Mouse (Mus musculus) liver, adult 2 months (tissue): ENCODE data around the gene Msmp. TPM values are rescaled to one million over a fixed set of nuclear protein-coding genes. Genes with fewer than 3 reads are reported as not detected.

Experiments used
- DNase-seq: peaks from one replicate; pipeline ENCODE4 v3.0.0-alpha.2; 2011; ENCODE audit warnings: low read depth, low spot score; ENCODE audit errors: extremely low read depth
- H3K27ac ChIP-seq: fragments of 200-500 bp; replicated peaks from 2 replicates; pipeline ENCODE4 v1.5.1; 2012; ENCODE audit warnings: low read depth, mild to moderate bottlenecking, control low read depth, inconsistent platforms, low read length; ENCODE audit not compliant: insufficient read depth
- H3K27me3 ChIP-seq: fragments of 200-500 bp; 2 replicates; pipeline ENCODE4 v1.6.1; 2012; ENCODE audit warnings: mild to moderate bottlenecking, moderate library complexity, low read length, inconsistent platforms; ENCODE audit not compliant: control insufficient read depth, insufficient read depth
- H3K36me3 ChIP-seq: fragments of 200-500 bp; 2 replicates; pipeline ENCODE4 v1.6.1; 2012; ENCODE audit warnings: low read length, inconsistent platforms; ENCODE audit not compliant: control insufficient read depth, insufficient read depth
- H3K4me1 ChIP-seq: fragments of 200-500 bp; 2 replicates; pipeline ENCODE4 v1.6.1; 2011; ENCODE audit warnings: low read length; ENCODE audit not compliant: control insufficient read depth, insufficient read depth
- H3K4me3 ChIP-seq: fragments of 200-500 bp; 2 replicates; pipeline ENCODE4 v1.5.1; 2011; ENCODE audit warnings: low read depth, mild to moderate bottlenecking, control low read depth, low read length, moderate library complexity; ENCODE audit not compliant: insufficient read depth
- H3K79me2 ChIP-seq: fragments of 200-500 bp; 2 replicates; pipeline ENCODE4 v1.6.1; 2012; ENCODE audit warnings: inconsistent platforms, mild to moderate bottlenecking, low read length, moderate library complexity; ENCODE audit not compliant: control insufficient read depth, insufficient read depth
- H3K9ac ChIP-seq: fragments of 200-500 bp; 2 replicates; pipeline ENCODE4 v1.6.1; 2012; ENCODE audit warnings: low read depth, mild to moderate bottlenecking, control low read depth, inconsistent platforms, low read length
- CTCF ChIP-seq: fragments of 200-500 bp; IDR thresholded peaks from 2 replicates; pipeline ENCODE4 v1.5.1; 2011; ENCODE audit warnings: low read depth, low read length, control low read depth
- POLR2A ChIP-seq: fragments of 200-500 bp; IDR thresholded peaks from 2 replicates; pipeline ENCODE4 v1.6.1; 2011; ENCODE audit warnings: low read length, control low read depth; ENCODE audit not compliant: insufficient read depth; ENCODE audit errors: extremely low read depth
- WGBS: fragments of 180-500 bp; shearing (Covaris S2); methylation state at CpG from one replicate; pipeline ENCODE4 v1.1.7; 2018; 5-methylcytosine and 5-hydroxymethylcytosine counted together
- polyA plus RNA-seq: library from polyadenylated mRNA; depleted of rRNA; stranded (reverse); fragments of >200 nt; gene quantifications from 2 replicates; pipeline ENCODE4 v1.2.3, GENCODE M21; 2012; rRNA removed
- total RNA-seq: library from RNA; depleted of rRNA; stranded (reverse); fragments of >200 nt; gene quantifications from 2 replicates; pipeline ENCODE4 v1.2.3, GENCODE M21; 2014; rRNA removed

The Msmp gene
- total RNA-seq = not detected in 2 replicates
- not detected in 2 replicates for polyA plus RNA-seq

DNA sequence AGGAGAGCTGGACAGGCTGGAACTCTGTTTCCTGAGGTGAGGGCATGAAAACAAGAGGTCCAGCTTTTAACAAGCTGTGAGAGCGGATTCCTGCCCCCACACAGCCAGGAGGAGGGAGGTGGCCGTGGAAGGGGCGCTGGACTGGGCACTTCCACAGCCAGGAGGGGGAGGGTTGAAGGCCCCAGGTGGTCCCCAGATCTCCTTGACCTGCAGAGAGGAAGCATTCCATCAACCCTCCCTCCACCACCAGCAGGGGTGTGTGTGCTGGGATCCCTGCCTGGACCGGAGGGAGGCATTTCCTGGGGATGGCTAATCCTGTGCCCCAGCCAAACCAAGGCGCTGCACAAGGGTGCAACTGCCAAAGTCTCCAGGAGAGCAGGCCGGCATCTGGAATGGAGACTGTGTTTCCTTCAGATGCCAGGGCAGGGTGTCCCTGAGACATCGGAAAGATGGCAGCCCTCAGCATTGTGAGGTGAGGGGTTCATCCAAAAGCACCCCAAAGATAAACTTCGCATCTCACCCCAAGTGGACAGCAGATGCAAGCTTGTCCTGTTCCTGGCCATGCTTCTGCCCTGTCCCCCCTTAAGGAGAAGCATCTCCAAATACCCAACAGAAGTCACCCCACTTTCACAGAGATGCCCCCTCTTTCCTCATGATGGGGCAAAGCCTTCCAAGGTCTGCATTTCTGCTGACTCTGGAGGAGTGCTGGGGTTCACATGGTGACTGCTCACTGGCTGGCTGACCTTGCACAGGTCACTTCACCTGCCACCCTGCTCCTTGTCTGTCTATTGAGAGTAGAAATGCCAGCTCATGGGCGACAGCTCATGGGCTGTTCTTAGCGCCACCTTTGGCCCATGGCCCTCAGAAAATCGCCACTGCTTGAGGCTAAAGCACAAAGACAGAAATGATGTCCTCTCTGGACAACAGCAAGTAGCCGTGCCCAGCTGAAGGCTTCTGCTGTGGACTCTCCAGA, at the start of gene Msmp:
Gene Msmp (minus strand): TSS at position 51 of the 973 bp plus-strand sequence.
- no peak for DNase-seq
- Histone ChIP-seq H3K27ac (0 out of 2 replicates have a peak within 1 kb of the TSS, but pooled peaks have one; percentile 8), H3K79me2 (no peaks in the 10 kb centered on the region), H3K36me3 (peaks cover 13% of the 10 kb centered on the region; the same call in 1 of the 2 replicates), H3K9ac (no peak within 1 kb of the TSS), H3K27me3 (no peaks in the 10 kb centered on the region), H3K4me1 (0 out of 2 replicates have a peak, but pooled peaks cover 3% of the 10 kb centered on the region), H3K4me3 (no peak within 1 kb of the TSS)
- 78% methylated on average over 12 of the region's 12 CpGs for WGBS
- TF ChIP-seq CTCF (no peak), POLR2A (no peak)

GRCm38 (mm10) chr4:43633736-43634135, 49.4 kb upstream of the Msmp start:
- Histone ChIP-seq H3K9ac (no peak overlapping the region), H3K36me3 (no peaks in the 10 kb centered on the region), H3K4me1 (0 out of 2 replicates have a peak, but pooled peaks cover 3% of the 10 kb centered on the region), H3K27ac (no peak overlapping the region), H3K27me3 (no peaks in the 10 kb centered on the region), H3K79me2 (no peaks in the 10 kb centered on the region), H3K4me3 (no peak overlapping the region)
- no peak for DNase-seq
- no peak for TF ChIP-seq CTCF
- TF ChIP-seq POLR2A = no peak
- 92% methylated on average over 2 of the region's 2 CpGs for WGBS

- H3K27me3 ChIP-seq = no peaks in the 10 kb centered on the region
- H3K9ac ChIP-seq = no peak overlapping the region
- WGBS = 91% methylated on average over 8 of the region's 8 CpGs
- no peak for TF ChIP-seq CTCF
- TF ChIP-seq POLR2A = no peak
- 0 out of 2 replicates have a peak, but pooled peaks cover 3% of the 10 kb centered on the region for H3K4me1 ChIP-seq
- H3K79me2 ChIP-seq = no peaks in the 10 kb centered on the region
- H3K4me3 ChIP-seq = no peak overlapping the region
- no peak for DNase-seq
- no peak overlapping the region for H3K27ac ChIP-seq
- H3K36me3 ChIP-seq = no peaks in the 10 kb centered on the region
Observed at GRCm38 (mm10) chr4:43633296-43633695, 49.0 kb upstream of the Msmp start.

DNA sequence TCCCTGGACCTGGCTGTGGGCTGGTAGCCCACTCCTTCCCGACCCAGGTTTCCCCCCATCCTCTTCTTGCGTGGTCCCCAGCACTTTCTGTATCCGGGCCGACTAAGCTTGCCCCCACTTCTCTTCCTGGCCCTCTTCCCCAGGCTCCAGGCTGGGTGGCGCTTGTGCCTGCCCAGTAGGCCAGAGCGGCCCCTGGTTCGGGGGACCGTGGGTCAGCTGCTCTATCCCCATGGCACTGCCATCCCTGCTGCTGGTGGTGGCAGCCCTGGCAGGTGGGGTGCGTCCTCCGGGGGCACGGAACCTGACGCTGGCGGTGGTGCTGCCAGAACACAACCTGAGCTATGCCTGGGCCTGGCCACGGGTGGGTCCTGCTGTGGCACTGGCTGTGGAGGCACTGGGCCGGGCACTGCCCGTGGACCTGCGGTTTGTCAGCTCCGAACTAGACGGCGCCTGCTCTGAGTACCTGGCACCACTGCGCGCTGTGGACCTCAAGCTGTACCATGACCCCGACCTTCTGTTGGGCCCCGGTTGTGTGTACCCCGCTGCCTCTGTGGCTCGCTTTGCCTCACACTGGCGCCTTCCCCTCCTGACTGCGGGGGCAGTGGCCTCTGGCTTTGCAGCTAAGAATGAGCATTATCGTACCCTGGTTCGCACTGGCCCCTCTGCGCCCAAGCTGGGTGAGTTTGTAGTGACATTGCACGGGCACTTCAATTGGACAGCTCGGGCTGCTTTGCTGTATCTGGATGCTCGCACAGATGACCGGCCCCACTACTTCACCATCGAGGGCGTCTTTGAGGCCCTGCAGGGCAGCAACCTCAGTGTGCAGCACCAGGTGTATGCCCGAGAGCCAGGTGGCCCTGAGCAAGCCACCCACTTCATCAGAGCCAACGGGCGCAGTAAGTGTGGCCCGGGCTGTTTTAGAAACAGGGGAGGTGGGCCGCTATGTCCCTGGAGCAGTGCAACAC, 47.9 kb upstream of the Msmp start:
- H3K4me3 ChIP-seq = peak overlapping the region; percentile 77
- peak overlapping the region; percentile 89 for H3K9ac ChIP-seq
- H3K36me3 ChIP-seq = no peaks in the 10 kb centered on the region
- TF ChIP-seq CTCF = no peak
- TF ChIP-seq POLR2A = no peak
- 0 out of 2 replicates have a peak, but pooled peaks cover 3% of the 10 kb centered on the region for H3K4me1 ChIP-seq
- peak overlapping the region; percentile 29 for H3K27ac ChIP-seq
- DNase-seq = peak; percentile 60
- 56% methylated on average over 42 of the region's 42 CpGs for WGBS
- no peaks in the 10 kb centered on the region for H3K79me2 ChIP-seq
- no peaks in the 10 kb centered on the region for H3K27me3 ChIP-seq
